Mouse (Mus musculus) heart, adult 2 months (tissue): Measurements from ENCODE around the gene Fxyd2. TPM values are rescaled to one million over a fixed set of nuclear protein-coding genes. Genes with fewer than 3 reads are reported as not detected.
A peak's percentile ranks its signal among the peaks of the same experiment; 100 is the strongest.

Source experiments
- DNase-seq, 2 experiments: peaks; one replicate each; pipeline ENCODE4 v3.0.0; 2021
- H3K27ac ChIP-seq: fragments of 200-600 bp; 2 replicates; pipeline ENCODE4 v1.8.1; 2022
- H3K27me3 ChIP-seq: fragments of 200-500 bp; 2 replicates; pipeline ENCODE4 v1.6.1; 2012; ENCODE audit warnings: mild to moderate bottlenecking, low read length, inconsistent platforms, mixed read lengths; ENCODE audit not compliant: control insufficient read depth, insufficient read depth
- H3K36me3 ChIP-seq: fragments of 200-500 bp; 2 replicates; pipeline ENCODE4 v1.6.1; 2012; ENCODE audit warnings: low read length, inconsistent platforms; ENCODE audit not compliant: control insufficient read depth, insufficient read depth
- H3K4me1 ChIP-seq: fragments of 200-500 bp; 2 replicates; pipeline ENCODE4 v1.6.1; 2011; ENCODE audit warnings: low read length; ENCODE audit not compliant: control insufficient read depth, insufficient read depth
- H3K4me3 ChIP-seq: fragments of 200-600 bp; 2 replicates; pipeline ENCODE4 v1.8.1; 2022
- H3K79me2 ChIP-seq: fragments of 200-500 bp; replicated peaks from 2 replicates; pipeline ENCODE4 v1.6.1; 2012; ENCODE audit warnings: mild to moderate bottlenecking, inconsistent platforms, low read length, moderate library complexity, mixed read lengths; ENCODE audit not compliant: control insufficient read depth, insufficient read depth
- H3K9ac ChIP-seq: fragments of 200-500 bp; 2 replicates; pipeline ENCODE4 v1.6.1; 2012; ENCODE audit warnings: low read depth, mild to moderate bottlenecking, control low read depth, inconsistent platforms, low read length, mixed read lengths
- CTCF ChIP-seq: fragments of 200-600 bp; IDR thresholded peaks from 2 replicates; pipeline ENCODE4 v1.8.1; 2022; ENCODE audit warnings: antibody characterized with exemption, mild to moderate bottlenecking, moderate library complexity
- EP300 ChIP-seq: fragments of 200-500 bp; IDR thresholded peaks from 2 replicates; pipeline ENCODE4 v1.6.1; 2011; ENCODE audit warnings: low read depth, low read length, control low read depth; ENCODE audit not compliant: insufficient read depth
- POLR2A ChIP-seq: fragments of 200-500 bp; IDR thresholded peaks from 2 replicates; pipeline ENCODE4 v1.6.1; 2011; ENCODE audit warnings: mild to moderate bottlenecking, low read depth, low read length, control low read depth; ENCODE audit not compliant: insufficient read depth
- WGBS: fragments of 180-500 bp; shearing (Covaris S2); methylation state at CpG from one replicate; pipeline ENCODE4 v1.1.7; 2018; 5-methylcytosine and 5-hydroxymethylcytosine counted together
- intact Hi-C: fragments of 180-260 bp; cut with DNase I; formaldehyde crosslinking; loops from one replicate; pipeline ENCODE4 v1.15.1; 2025
- polyA plus RNA-seq: library from polyadenylated mRNA; depleted of rRNA; stranded (reverse); fragments of >200 nt; gene quantifications from 2 replicates; pipeline ENCODE4 v1.2.3, GENCODE M21; 2012
- total RNA-seq, 2 experiments: library from RNA; stranded (reverse); gene quantifications; 2 replicates each; pipeline ENCODE4 v1.2.3; 2021

The Fxyd2 gene
- total and polyA plus RNA-seq, 3 experiments = 2.8 to 9.7 (median 3.3) TPM

DNA sequence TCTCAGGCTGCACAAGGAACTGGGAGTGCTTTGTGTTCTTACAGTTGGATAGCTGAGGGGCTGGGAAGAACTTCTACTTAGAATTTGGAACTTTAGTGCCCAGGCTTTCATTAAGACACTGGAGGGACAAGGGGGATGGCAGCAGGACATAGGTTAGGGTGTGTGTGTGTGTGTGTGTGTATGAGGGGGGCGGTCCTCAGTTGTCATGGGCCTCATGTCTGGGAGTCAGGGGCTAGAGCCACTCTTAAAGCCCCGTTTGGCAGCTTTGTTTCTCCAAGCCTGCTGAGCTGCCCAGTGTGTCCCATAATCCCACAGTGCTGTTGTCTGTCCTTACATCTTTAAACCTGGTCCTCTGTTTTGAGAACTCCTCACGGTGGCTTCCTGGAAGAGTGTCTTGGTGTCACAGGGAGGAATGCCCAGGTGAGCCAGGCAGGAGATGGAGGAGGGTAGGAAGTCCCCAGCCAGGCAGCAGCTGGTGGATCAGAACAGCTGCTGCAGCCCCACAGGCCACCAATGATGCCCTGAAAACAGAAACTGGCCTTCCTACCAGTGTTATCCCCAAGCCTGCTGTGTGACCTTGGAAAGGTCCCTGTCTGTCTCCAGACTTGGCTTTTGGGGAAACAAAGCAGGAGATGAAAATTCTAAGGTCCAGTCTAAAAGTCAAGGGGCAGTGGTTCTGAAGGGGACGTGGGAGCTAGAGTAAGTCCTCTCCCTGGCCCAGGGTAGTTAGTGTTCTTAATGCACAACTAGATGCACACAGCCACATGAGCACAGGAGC, 13.4 kb downstream of the Fxyd2 start:
- Histone ChIP-seq H3K27ac (no peak overlapping the region), H3K4me1 (no peaks in the 10 kb centered on the region; the same call in 1 of the 2 replicates), H3K9ac (no peak overlapping the region), H3K4me3 (no peak overlapping the region), H3K27me3 (no peaks in the 10 kb centered on the region), H3K79me2 (no peaks in the 10 kb centered on the region), H3K36me3 (no peaks in the 10 kb centered on the region)
- DNase-seq = no peak
- 81% methylated on average over 4 of the region's 4 CpGs for WGBS
- intact Hi-C loops = no loop called here
- TF ChIP-seq EP300 (no peak), CTCF (no peak), POLR2A (no peak)

DNA sequence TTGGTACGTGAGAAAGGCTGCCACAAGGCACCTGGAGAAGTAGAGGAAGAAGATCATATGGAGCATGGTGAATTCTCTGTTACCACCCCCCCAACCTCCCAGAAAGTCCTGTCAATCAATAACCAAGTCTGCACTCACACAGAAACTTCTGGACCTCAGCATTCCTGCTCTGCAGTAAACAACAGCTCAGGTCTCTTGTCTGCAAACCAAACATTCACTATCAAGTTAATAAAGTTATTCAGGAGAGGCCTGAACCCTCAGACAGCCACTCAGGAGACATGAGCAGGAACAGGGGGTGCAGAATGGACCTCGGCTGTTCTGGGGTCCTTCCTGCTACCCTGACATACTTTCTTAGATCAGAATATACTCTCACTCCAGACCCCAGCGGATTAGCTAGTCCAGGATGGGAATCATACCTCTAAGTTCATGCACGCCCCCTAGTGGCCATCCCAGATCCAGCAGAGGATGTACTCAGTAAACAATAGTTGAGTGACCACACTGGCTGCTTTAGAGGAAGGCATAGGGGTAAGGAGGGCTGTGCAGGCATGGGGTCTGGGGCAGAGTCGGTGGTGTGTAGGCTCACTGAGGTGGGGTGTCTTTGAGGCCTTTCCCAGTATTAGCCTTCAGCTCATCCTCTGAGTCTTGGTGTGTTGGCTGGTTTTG, 14.1 kb downstream of the Fxyd2 start:
- Histone ChIP-seq H3K4me3 (no peak overlapping the region), H3K4me1 (no peaks in the 10 kb centered on the region; the same call in 1 of the 2 replicates), H3K79me2 (no peaks in the 10 kb centered on the region), H3K27ac (no peak overlapping the region), H3K36me3 (no peaks in the 10 kb centered on the region), H3K9ac (no peak overlapping the region), H3K27me3 (no peaks in the 10 kb centered on the region)
- TF ChIP-seq POLR2A (no peak), CTCF (peak; percentile 65)
- DNase-seq = no peak
- intact Hi-C loops = no loop called here
- WGBS = 61% methylated on average over 5 of the region's 5 CpGs

DNA sequence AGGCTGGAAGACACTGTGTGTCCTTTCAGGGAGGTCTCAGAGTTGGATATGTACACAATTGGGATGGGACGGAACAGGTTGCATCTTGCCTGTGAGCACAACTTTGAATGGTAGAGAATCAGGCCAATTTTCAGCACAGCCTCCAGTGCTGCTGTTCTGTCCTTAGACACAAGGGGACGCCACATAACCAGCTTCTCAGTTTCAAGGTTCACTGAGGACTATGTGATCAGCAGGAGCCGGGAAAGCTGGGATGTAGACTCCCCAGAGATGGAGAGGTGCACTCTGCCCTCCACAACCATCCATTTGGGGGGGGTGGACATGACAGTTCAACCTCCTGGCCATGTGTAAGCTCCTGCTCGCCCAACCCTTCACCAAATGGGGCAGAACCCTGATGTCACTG, 16.4 kb downstream of the Fxyd2 start:
- peak in 1 of 2 experiments; percentile 63 for DNase-seq
- Histone ChIP-seq H3K79me2 (no peaks in the 10 kb centered on the region), H3K4me3 (no peak overlapping the region), H3K9ac (no peak overlapping the region), H3K27ac (no peak overlapping the region), H3K27me3 (no peaks in the 10 kb centered on the region), H3K4me1 (no peaks in the 10 kb centered on the region; the same call in 1 of the 2 replicates), H3K36me3 (no peaks in the 10 kb centered on the region)
- WGBS = 48% methylated on average over 4 of the region's 4 CpGs
- TF ChIP-seq POLR2A = no peak
- peak; percentile 77 for TF ChIP-seq CTCF
- TF ChIP-seq EP300 = 0 out of 2 replicates have a peak, but pooled peaks have one; percentile 14
- intact Hi-C loops = loop anchor here (1.0 kb wide), 1 partner anchor 338 kb away; no protein-coding TSS in a partner anchor

DNA sequence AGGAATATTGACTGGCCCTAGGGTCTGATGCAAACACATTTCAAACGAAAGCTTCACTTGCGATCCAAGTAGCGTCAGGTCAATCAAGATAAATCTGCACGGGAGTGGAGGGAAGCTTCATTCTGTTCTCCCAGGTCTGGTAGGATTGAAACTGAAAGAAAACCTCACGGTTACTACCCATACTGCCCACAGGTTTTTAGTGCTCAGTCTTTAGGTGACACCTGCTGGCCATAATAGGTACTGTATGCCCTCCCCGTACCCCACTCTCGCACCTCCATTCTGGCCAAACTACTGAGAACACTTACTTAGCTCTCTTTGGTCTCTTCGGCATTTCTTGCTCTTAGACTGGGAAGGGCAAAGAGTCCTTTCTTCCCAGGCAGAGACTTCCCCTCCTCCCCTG, 17.8 kb downstream of the Fxyd2 start:
- Histone ChIP-seq H3K36me3 (no peaks in the 10 kb centered on the region), H3K4me3 (0 out of 2 replicates have a peak overlapping the region, but pooled peaks have one; percentile 27), H3K9ac (peak overlapping the region; percentile 40; the same call in 1 of the 2 replicates), H3K79me2 (no peaks in the 10 kb centered on the region), H3K27me3 (no peaks in the 10 kb centered on the region), H3K27ac (no peak overlapping the region), H3K4me1 (no peaks in the 10 kb centered on the region; the same call in 1 of the 2 replicates)
- peak; percentile 43 to 55 for DNase-seq
- 17% methylated on average over 8 of the region's 8 CpGs for WGBS
- intact Hi-C loops = loop anchor here (1.0 kb wide), 1 partner anchor 195 kb away; no protein-coding TSS in a partner anchor
- peak; percentile 87 for TF ChIP-seq CTCF
- TF ChIP-seq EP300 = 0 out of 2 replicates have a peak, but pooled peaks have one; percentile 32
- no peak for TF ChIP-seq POLR2A

DNA sequence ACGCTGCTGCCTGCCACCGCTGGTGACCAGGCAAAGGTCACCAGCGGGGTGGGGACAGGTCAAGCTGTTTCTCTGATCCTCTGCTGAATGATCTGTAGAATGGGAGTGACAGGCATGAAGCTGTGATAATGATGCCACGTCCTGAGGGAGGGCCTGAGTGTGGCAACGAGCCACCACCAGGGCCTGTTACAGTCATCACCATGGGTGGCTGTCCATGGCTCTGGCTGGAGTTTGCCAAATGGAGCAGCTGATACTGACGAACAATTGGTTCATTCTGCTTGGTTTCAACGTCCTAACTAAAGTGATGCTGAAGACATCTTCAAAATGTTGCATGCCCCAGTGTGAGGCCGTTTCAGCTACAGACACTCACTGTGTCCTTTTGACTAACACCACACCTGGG, 18.8 kb downstream of the Fxyd2 start:
- Histone ChIP-seq H3K4me1 (no peaks in the 10 kb centered on the region; the same call in 1 of the 2 replicates), H3K36me3 (no peaks in the 10 kb centered on the region), H3K79me2 (no peaks in the 10 kb centered on the region), H3K9ac (no peak overlapping the region), H3K4me3 (no peak overlapping the region), H3K27ac (no peak overlapping the region), H3K27me3 (no peaks in the 10 kb centered on the region)
- intact Hi-C loops = no loop called here
- DNase-seq = no peak
- WGBS = 59% methylated on average over 8 of the region's 8 CpGs
- no peak for TF ChIP-seq POLR2A
- no peak for TF ChIP-seq CTCF
- no peak for TF ChIP-seq EP300

DNA sequence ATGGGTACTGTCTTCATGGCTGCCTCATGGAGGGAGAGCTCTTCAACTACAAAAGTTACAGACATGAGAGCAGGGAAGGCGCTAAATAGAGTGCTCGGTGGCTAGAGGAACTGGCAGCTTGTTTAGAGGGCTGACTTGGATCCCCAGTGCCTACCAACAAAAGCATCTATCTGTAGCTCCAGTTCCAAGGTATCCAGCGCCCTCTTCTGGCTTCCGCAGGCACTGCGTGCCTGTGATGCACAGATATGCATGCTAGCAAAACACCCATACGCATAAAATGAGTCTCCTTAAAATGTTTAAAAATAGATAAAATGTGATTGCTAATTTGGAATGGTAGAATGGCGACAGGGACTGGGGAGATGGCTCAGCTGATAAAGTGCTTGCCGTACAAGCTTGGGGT, 21.7 kb downstream of the Fxyd2 start:
- Histone ChIP-seq H3K4me3 (no peak overlapping the region), H3K36me3 (no peaks in the 10 kb centered on the region), H3K4me1 (no peaks in the 10 kb centered on the region; the same call in 1 of the 2 replicates), H3K27me3 (no peaks in the 10 kb centered on the region), H3K27ac (no peak overlapping the region), H3K9ac (no peak overlapping the region), H3K79me2 (no peaks in the 10 kb centered on the region)
- 66% methylated on average over 8 of the region's 8 CpGs for WGBS
- intact Hi-C loops = no loop called here
- peak; percentile 42 for TF ChIP-seq CTCF
- TF ChIP-seq POLR2A = no peak
- no peak for TF ChIP-seq EP300
- no peak for DNase-seq
